Mouse (Mus musculus): ENCODE data around the gene Col4a4. TPM values are rescaled to one million over a fixed set of nuclear protein-coding genes. Genes with fewer than 3 reads are reported as not detected.
A peak's percentile ranks its signal among the peaks of the same experiment; 100 is the strongest.

The Col4a4 gene
- total RNA-seq (2021): under 1 TPM; 0.42 to 0.96 TPM

- no peak for DNase-seq (ENCODE audit: extremely low spot score in 1 of 2, low spot score in 1 of 2)
Observed at GRCm38 (mm10) chr1:82586713-82587399, at the start of gene Col4a4, which contains the start of gene Col4a3. Gene Col4a4 (minus strand): TSS chr1:82586849. Gene Col4a3 (plus strand): TSS chr1:82586921.

GRCm38 (mm10) chr1:82636321-82636720 is 49.7 kb upstream of the Col4a4 start:
- DNase-seq (ENCODE audit: extremely low spot score in 1 of 2, low spot score in 1 of 2): no peak

GRCm38 (mm10) chr1:82635254-82635620 is 48.6 kb upstream of the Col4a4 start:
- no peak for DNase-seq (ENCODE audit: extremely low spot score in 1 of 2, low spot score in 1 of 2)

- peak; percentile 38 to 58 for DNase-seq (ENCODE audit: extremely low spot score in 1 of 2, low spot score in 1 of 2)
Observed at GRCm38 (mm10) chr1:82634545-82635253, 48.0 kb upstream of the Col4a4 start.

GRCm38 (mm10) chr1:82631169-82631792 is 44.6 kb upstream of the Col4a4 start:
- DNase-seq (ENCODE audit: extremely low spot score in 1 of 2, low spot score in 1 of 2): no peak

GRCm38 (mm10) chr1:82629495-82629894 is 42.8 kb upstream of the Col4a4 start:
- DNase-seq (ENCODE audit: extremely low spot score in 1 of 2, low spot score in 1 of 2): no peak

GRCm38 (mm10) chr1:82627652-82628051 is 41.0 kb upstream of the Col4a4 start:
- DNase-seq (ENCODE audit: extremely low spot score in 1 of 2, low spot score in 1 of 2): no peak

- DNase-seq (ENCODE audit: extremely low spot score in 1 of 2, low spot score in 1 of 2): no peak
Observed at GRCm38 (mm10) chr1:82625474-82625873, 38.8 kb upstream of the Col4a4 start.

- no peak for DNase-seq (ENCODE audit: extremely low spot score in 1 of 2, low spot score in 1 of 2)
Observed at GRCm38 (mm10) chr1:82624934-82625333, 38.3 kb upstream of the Col4a4 start.

GRCm38 (mm10) chr1:82619981-82620380 is 33.3 kb upstream of the Col4a4 start:
- DNase-seq (ENCODE audit: extremely low spot score in 1 of 2, low spot score in 1 of 2): no peak

GRCm38 (mm10) chr1:82618592-82618991 is 31.9 kb upstream of the Col4a4 start:
- no peak for DNase-seq (ENCODE audit: extremely low spot score in 1 of 2, low spot score in 1 of 2)

GRCm38 (mm10) chr1:82618001-82618400 is 31.4 kb upstream of the Col4a4 start:
- no peak for DNase-seq (ENCODE audit: extremely low spot score in 1 of 2, low spot score in 1 of 2)

- DNase-seq (ENCODE audit: extremely low spot score in 1 of 2, low spot score in 1 of 2): no peak
Observed at GRCm38 (mm10) chr1:82612061-82612660, 25.5 kb upstream of the Col4a4 start.

GRCm38 (mm10) chr1:82608646-82609262 is 22.1 kb upstream of the Col4a4 start:
- no peak for DNase-seq (ENCODE audit: extremely low spot score in 1 of 2, low spot score in 1 of 2)

- no peak for DNase-seq (ENCODE audit: extremely low spot score in 1 of 2, low spot score in 1 of 2)
Observed at GRCm38 (mm10) chr1:82605856-82606255, 19.2 kb upstream of the Col4a4 start.

GRCm38 (mm10) chr1:82605347-82605746 is 18.7 kb upstream of the Col4a4 start:
- no peak for DNase-seq (ENCODE audit: extremely low spot score in 1 of 2, low spot score in 1 of 2)

GRCm38 (mm10) chr1:82603198-82603950 is 16.7 kb upstream of the Col4a4 start:
- DNase-seq (ENCODE audit: extremely low spot score in 1 of 2, low spot score in 1 of 2): no peak

GRCm38 (mm10) chr1:82596864-82597596 is 10.4 kb upstream of the Col4a4 start:
- no peak for DNase-seq (ENCODE audit: extremely low spot score in 1 of 2, low spot score in 1 of 2)

GRCm38 (mm10) chr1:82590266-82590665 is 3.6 kb upstream of the Col4a4 start:
- DNase-seq (ENCODE audit: extremely low spot score in 1 of 2, low spot score in 1 of 2): no peak
